Mouse (Mus musculus): ENCODE measurements around the gene Rtp1. TPM values are rescaled to one million over a fixed set of nuclear protein-coding genes. Genes with fewer than 3 reads are reported as not detected.

Rtp1 gene
- polyA plus RNA-seq, 1 experiment: 0.04 TPM

DNA sequence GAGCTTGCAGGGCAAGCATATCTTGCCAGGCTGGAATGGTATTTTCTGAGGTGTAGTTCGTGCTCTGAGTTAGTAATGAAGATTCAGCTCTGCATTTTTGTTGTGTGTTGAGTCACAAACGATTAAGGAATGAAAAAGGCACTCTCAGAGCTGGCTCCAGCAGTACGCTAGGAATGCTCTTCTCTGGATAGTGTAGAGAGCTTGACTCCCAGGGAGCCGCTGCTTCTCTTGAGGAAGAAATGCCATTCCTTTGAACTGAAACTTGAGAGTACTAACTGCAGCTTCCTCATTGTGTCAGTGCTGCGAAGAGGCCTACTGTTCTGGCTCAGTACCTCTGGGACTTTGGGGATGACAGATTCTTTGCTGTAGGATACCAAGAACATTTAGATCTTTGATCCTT lies 5.1 kb upstream of the Rtp1 start:
- Histone ChIP-seq H3K4me1 (replicated peaks; ENCODE audit: control insufficient read depth, insufficient read depth, low read length) (no peaks in the 10 kb centered on the region; the same call in 1 of the 2 replicates), H3K27me3 (ENCODE audit: control insufficient read depth, insufficient read depth, low read length) (no peaks in the 10 kb centered on the region), H3K4me3 (ENCODE audit: control insufficient read depth, insufficient read depth, low read length) (no peak overlapping the region), H3K36me3 (ENCODE audit: control insufficient read depth, insufficient read depth, low read length) (no peaks in the 10 kb centered on the region), H3K27ac (ENCODE audit: control insufficient read depth, insufficient read depth, low read length) (no peak overlapping the region)
- TF ChIP-seq CTCF (IDR thresholded peaks at IDR 0.05; ENCODE audit: borderline replicate concordance, control insufficient read depth, extremely low read depth, insufficient read depth, low read length, poor library complexity): no peak
- no peak for TF ChIP-seq POLR2A (IDR thresholded peaks at IDR 0.05; ENCODE audit: control insufficient read depth, extremely low read depth, insufficient read depth, low read length, poor library complexity)
- WGBS: 92% methylated on average over 5 of the region's 5 CpGs
- DNase-seq: no peak

GRCm38 (mm10) chr16:23427701-23428100 lies 1.2 kb upstream of the Rtp1 start:
- TF ChIP-seq POLR2A (IDR thresholded peaks at IDR 0.05; ENCODE audit: control insufficient read depth, extremely low read depth, insufficient read depth, low read length, poor library complexity) (no peak), CTCF (IDR thresholded peaks at IDR 0.05; ENCODE audit: borderline replicate concordance, control insufficient read depth, extremely low read depth, insufficient read depth, low read length, poor library complexity) (no peak)
- Histone ChIP-seq H3K4me1 (replicated peaks; ENCODE audit: control insufficient read depth, insufficient read depth, low read length) (no peaks in the 10 kb centered on the region), H3K27ac (ENCODE audit: control insufficient read depth, insufficient read depth, low read length) (no peak overlapping the region), H3K4me3 (ENCODE audit: control insufficient read depth, insufficient read depth, low read length) (no peak overlapping the region), H3K27me3 (ENCODE audit: control insufficient read depth, insufficient read depth, low read length) (no peaks in the 10 kb centered on the region), H3K36me3 (ENCODE audit: control insufficient read depth, insufficient read depth, low read length) (no peaks in the 10 kb centered on the region)
- no peak for DNase-seq
- 96% methylated on average over 1 of the region's 1 CpGs for WGBS

GRCm38 (mm10) chr16:23429991-23430390 lies 1.1 kb downstream of the Rtp1 start:
- TF ChIP-seq POLR2A (IDR thresholded peaks at IDR 0.05; ENCODE audit: control insufficient read depth, extremely low read depth, insufficient read depth, low read length, poor library complexity) (no peak), CTCF (IDR thresholded peaks at IDR 0.05; ENCODE audit: borderline replicate concordance, control insufficient read depth, extremely low read depth, insufficient read depth, low read length, poor library complexity) (no peak)
- H3K4me3 ChIP-seq (ENCODE audit: control insufficient read depth, insufficient read depth, low read length): no peak overlapping the region
- no peaks in the 10 kb centered on the region for H3K27me3 ChIP-seq (ENCODE audit: control insufficient read depth, insufficient read depth, low read length)
- WGBS: 92% methylated on average over 8 of the region's 8 CpGs
- no peaks in the 10 kb centered on the region for H3K4me1 ChIP-seq (replicated peaks; ENCODE audit: control insufficient read depth, insufficient read depth, low read length)
- DNase-seq: no peak
- no peak overlapping the region for H3K27ac ChIP-seq (ENCODE audit: control insufficient read depth, insufficient read depth, low read length)
- H3K36me3 ChIP-seq (ENCODE audit: control insufficient read depth, insufficient read depth, low read length): no peaks in the 10 kb centered on the region

DNA sequence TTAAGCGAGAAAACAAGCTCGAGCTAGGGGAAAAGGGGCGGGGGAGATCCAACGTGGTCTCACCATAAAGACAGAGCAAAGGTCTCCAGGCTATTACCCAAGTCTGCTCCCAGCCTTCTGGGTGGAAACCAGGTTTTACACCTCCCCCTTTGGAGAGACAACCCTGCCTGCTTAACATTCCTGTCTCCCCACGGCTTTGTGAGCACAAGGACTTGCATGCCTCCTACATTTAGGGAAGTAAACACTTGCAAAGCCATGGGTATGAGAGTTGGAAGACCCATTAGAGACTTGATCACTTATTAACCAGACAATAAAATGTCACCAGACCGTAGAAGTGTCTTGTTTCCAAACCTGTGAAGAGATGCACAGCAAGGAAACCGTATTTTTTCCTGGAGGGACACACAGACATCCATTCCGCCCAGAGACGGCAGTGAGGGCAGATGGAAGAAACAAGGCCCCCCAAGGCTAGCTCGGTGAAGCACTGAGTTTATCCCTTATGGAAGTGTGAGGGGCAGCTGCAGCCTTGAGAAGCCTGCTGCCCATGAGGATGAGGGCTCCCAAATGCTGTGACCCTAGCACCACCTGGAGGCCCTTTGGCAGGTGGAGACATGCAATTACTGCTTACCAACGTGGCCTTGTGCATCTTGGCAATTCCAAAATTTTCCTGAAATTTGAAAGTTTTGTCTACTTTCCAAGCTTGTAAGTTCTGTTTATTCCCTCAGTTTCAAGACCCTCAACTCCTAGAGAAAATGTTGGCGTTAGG lies 8.7 kb downstream of the Rtp1 start:
- TF ChIP-seq CTCF (IDR thresholded peaks at IDR 0.05; ENCODE audit: borderline replicate concordance, control insufficient read depth, extremely low read depth, insufficient read depth, low read length, poor library complexity) (0 out of 2 replicates have a peak, but pooled peaks have one; percentile 36), POLR2A (IDR thresholded peaks at IDR 0.05; ENCODE audit: control insufficient read depth, extremely low read depth, insufficient read depth, low read length, poor library complexity) (no peak)
- Histone ChIP-seq H3K36me3 (ENCODE audit: control insufficient read depth, insufficient read depth, low read length) (no peaks in the 10 kb centered on the region), H3K27me3 (ENCODE audit: control insufficient read depth, insufficient read depth, low read length) (no peaks in the 10 kb centered on the region), H3K4me1 (replicated peaks; ENCODE audit: control insufficient read depth, insufficient read depth, low read length) (no peaks in the 10 kb centered on the region), H3K4me3 (ENCODE audit: control insufficient read depth, insufficient read depth, low read length) (no peak overlapping the region), H3K27ac (ENCODE audit: control insufficient read depth, insufficient read depth, low read length) (no peak overlapping the region)
- WGBS: 76% methylated on average over 12 of the region's 12 CpGs
- DNase-seq: peak; percentile 24

GRCm38 (mm10) chr16:23444231-23444630 lies 15.3 kb downstream of the Rtp1 start:
- TF ChIP-seq CTCF (IDR thresholded peaks at IDR 0.05; ENCODE audit: borderline replicate concordance, control insufficient read depth, extremely low read depth, insufficient read depth, low read length, poor library complexity): no peak
- TF ChIP-seq POLR2A (IDR thresholded peaks at IDR 0.05; ENCODE audit: control insufficient read depth, extremely low read depth, insufficient read depth, low read length, poor library complexity): no peak
- no peaks in the 10 kb centered on the region for H3K36me3 ChIP-seq (ENCODE audit: control insufficient read depth, insufficient read depth, low read length)
- H3K27ac ChIP-seq (ENCODE audit: control insufficient read depth, insufficient read depth, low read length): no peak overlapping the region
- WGBS: 90% methylated on average over 4 of the region's 4 CpGs
- no peak overlapping the region for H3K4me3 ChIP-seq (ENCODE audit: control insufficient read depth, insufficient read depth, low read length)
- no peaks in the 10 kb centered on the region; the same call in 1 of the 2 replicates for H3K4me1 ChIP-seq (replicated peaks; ENCODE audit: control insufficient read depth, insufficient read depth, low read length)
- no peaks in the 10 kb centered on the region for H3K27me3 ChIP-seq (ENCODE audit: control insufficient read depth, insufficient read depth, low read length)
- DNase-seq: no peak

- no peaks in the 10 kb centered on the region; the same call in 1 of the 2 replicates for H3K4me1 ChIP-seq (replicated peaks; ENCODE audit: control insufficient read depth, insufficient read depth, low read length)
- no peaks in the 10 kb centered on the region for H3K36me3 ChIP-seq (ENCODE audit: control insufficient read depth, insufficient read depth, low read length)
- no peak for TF ChIP-seq CTCF (IDR thresholded peaks at IDR 0.05; ENCODE audit: borderline replicate concordance, control insufficient read depth, extremely low read depth, insufficient read depth, low read length, poor library complexity)
- no peak for TF ChIP-seq POLR2A (IDR thresholded peaks at IDR 0.05; ENCODE audit: control insufficient read depth, extremely low read depth, insufficient read depth, low read length, poor library complexity)
- no peak overlapping the region for H3K4me3 ChIP-seq (ENCODE audit: control insufficient read depth, insufficient read depth, low read length)
- no peak overlapping the region for H3K27ac ChIP-seq (ENCODE audit: control insufficient read depth, insufficient read depth, low read length)
- WGBS: 63% methylated on average over 2 of the region's 2 CpGs
- no peaks in the 10 kb centered on the region for H3K27me3 ChIP-seq (ENCODE audit: control insufficient read depth, insufficient read depth, low read length)
- no peak for DNase-seq
These were observed 21.0 kb downstream of the Rtp1 start for GRCm38 (mm10) chr16:23449946-23450345.

Data from thymus, adult 2 months (tissue).